Mouse (Mus musculus) heart, embryonic 13.5 days (tissue): Measurements from ENCODE around the gene Tpo. TPM values are rescaled to one million over a fixed set of nuclear protein-coding genes. Genes with fewer than 3 reads are reported as not detected.
A peak's percentile ranks its signal among the peaks of the same experiment; 100 is the strongest.

Experiments
- ATAC-seq: fragments of 200-750 bp; cut with Nextera tagmentation; 2 replicates; pipeline ENCODE4 v1.8.0; 2017; ENCODE audit warnings: moderate TSS enrichment; ENCODE audit not compliant: insufficient number of reproducible peaks, low FRiP score, low TSS enrichment; ENCODE audit errors: extremely low read depth
- H3K27ac ChIP-seq: fragments of 300-500 bp; sonication (generic); replicated peaks from 2 replicates; pipeline ENCODE4 v1.5.1; 2015; ENCODE audit warnings: moderate library complexity, mild to moderate bottlenecking, inconsistent platforms
- H3K27me3 ChIP-seq: fragments of 300-500 bp; sonication (generic); replicated peaks from 2 replicates; pipeline ENCODE4 v1.6.1; 2015; ENCODE audit warnings: mild to moderate bottlenecking, inconsistent platforms
- H3K36me3 ChIP-seq: fragments of 300-500 bp; sonication (generic); 2 replicates; pipeline ENCODE4 v1.6.1; 2015; ENCODE audit warnings: mild to moderate bottlenecking, inconsistent platforms
- H3K4me1 ChIP-seq: fragments of 300-500 bp; sonication (generic); 2 replicates; pipeline ENCODE4 v1.6.1; 2015; ENCODE audit warnings: inconsistent platforms
- H3K4me2 ChIP-seq: fragments of 300-500 bp; sonication (generic); 2 replicates; pipeline ENCODE4 v1.6.1; 2015; ENCODE audit warnings: inconsistent platforms, mild to moderate bottlenecking, moderate library complexity
- H3K4me3 ChIP-seq: fragments of 300-500 bp; sonication (generic); 2 replicates; pipeline ENCODE4 v1.5.1; 2015; ENCODE audit warnings: moderate library complexity, mild to moderate bottlenecking, inconsistent platforms
- H3K9ac ChIP-seq: fragments of 300-500 bp; sonication (generic); 2 replicates; pipeline ENCODE4 v1.6.1; 2015; ENCODE audit warnings: inconsistent platforms, mild to moderate bottlenecking, moderate library complexity
- H3K9me3 ChIP-seq: fragments of 300-500 bp; sonication (generic); 2 replicates; pipeline ENCODE4 v1.6.1; 2016; ENCODE audit warnings: inconsistent platforms
- WGBS: fragments of 180-500 bp; shearing (Covaris S2); methylation state at CpG from one replicate; pipeline ENCODE4 v1.1.7; 2015; ENCODE audit warnings: mixed read lengths; 5-methylcytosine and 5-hydroxymethylcytosine counted together
- polyA plus RNA-seq: library from polyadenylated mRNA; unstranded; fragments of >200 nt; fragmentation: Nextera tagmentation; extraction: Ambion mirVana; gene quantifications from 2 replicates; pipeline ENCODE4 v1.2.1, GENCODE M21; 2015

Tpo gene
- polyA plus RNA-seq = 0.08 TPM in 1 of 2 replicates, not detected in the other

GRCm38 (mm10) chr12:30132524-30132923 lies at the start of gene Tpo:
Gene Tpo, minus strand, starts transcription at chr12:30132624.
- H3K4me1 ChIP-seq = no peaks in the 10 kb centered on the region
- no peak within 1 kb of the TSS for H3K4me2 ChIP-seq
- peaks cover 7% of the 10 kb centered on the region; the same call in 1 of the 2 replicates for H3K27me3 ChIP-seq
- H3K9me3 ChIP-seq = no peaks in the 10 kb centered on the region
- no peak within 1 kb of the TSS for H3K4me3 ChIP-seq
- no peak for ATAC-seq
- no peak within 1 kb of the TSS for H3K27ac ChIP-seq
- no peak within 1 kb of the TSS for H3K9ac ChIP-seq
- no peaks in the 10 kb centered on the region for H3K36me3 ChIP-seq
- 71% methylated on average over 4 of the region's 4 CpGs for WGBS

DNA sequence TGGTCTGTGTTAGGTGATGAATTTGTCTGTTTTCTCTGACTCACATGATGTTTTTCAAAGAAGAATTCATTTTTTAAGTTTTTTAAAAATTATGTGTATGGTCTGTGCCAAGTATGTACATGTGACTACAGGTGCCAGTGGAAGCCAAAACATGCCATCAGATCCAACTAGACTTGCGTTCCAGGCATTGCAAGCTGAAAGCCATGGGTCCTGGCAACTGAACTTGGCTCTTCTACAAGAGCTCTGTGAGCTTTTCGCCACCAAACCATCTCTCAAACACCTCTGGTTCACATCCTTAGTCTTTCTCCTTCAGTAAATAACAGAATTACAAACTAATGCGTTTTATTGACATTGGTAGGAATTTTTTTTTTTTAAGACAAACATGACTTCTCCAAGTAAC lies 49.3 kb upstream of the Tpo start:
- Histone ChIP-seq H3K4me3 (no peak overlapping the region), H3K4me2 (no peak overlapping the region), H3K27me3 (no peaks in the 10 kb centered on the region), H3K36me3 (no peaks in the 10 kb centered on the region), H3K4me1 (no peaks in the 10 kb centered on the region), H3K9me3 (no peaks in the 10 kb centered on the region), H3K27ac (no peak overlapping the region), H3K9ac (no peak overlapping the region)
- WGBS = 76% methylated on average over 3 of the region's 3 CpGs
- ATAC-seq = no peak

DNA sequence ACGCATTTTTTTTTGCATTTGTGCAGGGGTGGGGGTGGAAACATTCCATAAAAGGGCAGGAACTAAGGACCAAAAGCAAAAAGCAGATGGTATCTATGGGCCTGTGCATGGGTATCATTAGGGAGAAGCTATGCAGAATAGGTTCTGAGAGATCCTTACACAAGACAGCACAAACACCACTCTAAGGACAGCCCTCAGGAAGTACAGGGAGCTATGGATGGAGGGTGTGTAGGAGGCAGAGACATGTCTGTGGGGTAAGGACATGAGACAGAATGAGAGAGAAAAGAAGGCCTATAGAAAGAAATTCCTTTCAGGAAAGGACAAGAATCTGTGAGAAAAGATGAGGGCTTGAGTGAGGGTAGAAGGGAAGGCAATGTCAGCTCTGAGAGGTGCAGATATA lies 47.2 kb upstream of the Tpo start:
- Histone ChIP-seq H3K9me3 (no peaks in the 10 kb centered on the region), H3K9ac (no peak overlapping the region)
- no peak for ATAC-seq

DNA sequence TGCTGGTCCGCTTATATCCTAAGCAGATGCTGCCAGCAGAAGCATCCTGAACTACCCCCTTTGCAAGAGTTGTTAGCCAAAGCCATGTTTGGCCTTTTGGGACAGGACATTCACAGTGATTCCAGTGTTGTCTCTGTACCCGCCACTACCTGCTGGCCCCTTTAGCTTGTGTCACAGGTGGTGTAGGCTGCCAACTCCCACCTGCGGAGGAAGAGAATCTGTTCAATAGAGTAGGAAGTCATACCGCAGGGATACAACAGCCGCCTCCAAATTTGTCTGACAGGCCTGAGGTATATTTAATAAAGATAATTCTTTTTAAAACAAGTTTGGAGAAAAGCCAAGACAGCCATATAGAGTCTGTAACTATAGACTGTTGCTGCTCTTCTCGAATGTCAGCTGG lies 45.5 kb upstream of the Tpo start:
- ATAC-seq = no peak
- Histone ChIP-seq H3K9ac (no peak overlapping the region), H3K27me3 (no peaks in the 10 kb centered on the region; the same call in 1 of the 2 replicates), H3K36me3 (no peaks in the 10 kb centered on the region), H3K4me1 (no peaks in the 10 kb centered on the region), H3K4me2 (no peak overlapping the region), H3K9me3 (no peaks in the 10 kb centered on the region), H3K4me3 (no peak overlapping the region), H3K27ac (no peak overlapping the region)
- WGBS = 70% methylated on average over 6 of the region's 6 CpGs

More for the DNA sequence above, 47.2 kb upstream of the Tpo start:
- H3K36me3 ChIP-seq = no peaks in the 10 kb centered on the region
- H3K4me1 ChIP-seq = no peaks in the 10 kb centered on the region
- H3K27ac ChIP-seq = no peak overlapping the region
- H3K4me2 ChIP-seq = no peak overlapping the region
- no peaks in the 10 kb centered on the region; the same call in 1 of the 2 replicates for H3K27me3 ChIP-seq
- H3K4me3 ChIP-seq = no peak overlapping the region
- 59% methylated on average over 1 of the region's 1 CpGs for WGBS

- 79% methylated on average over 2 of the region's 2 CpGs for WGBS
- no peak for ATAC-seq
- no peaks in the 10 kb centered on the region for H3K36me3 ChIP-seq
These were observed 45.1 kb upstream of the Tpo start for GRCm38 (mm10) chr12:30177529-30177928.

DNA sequence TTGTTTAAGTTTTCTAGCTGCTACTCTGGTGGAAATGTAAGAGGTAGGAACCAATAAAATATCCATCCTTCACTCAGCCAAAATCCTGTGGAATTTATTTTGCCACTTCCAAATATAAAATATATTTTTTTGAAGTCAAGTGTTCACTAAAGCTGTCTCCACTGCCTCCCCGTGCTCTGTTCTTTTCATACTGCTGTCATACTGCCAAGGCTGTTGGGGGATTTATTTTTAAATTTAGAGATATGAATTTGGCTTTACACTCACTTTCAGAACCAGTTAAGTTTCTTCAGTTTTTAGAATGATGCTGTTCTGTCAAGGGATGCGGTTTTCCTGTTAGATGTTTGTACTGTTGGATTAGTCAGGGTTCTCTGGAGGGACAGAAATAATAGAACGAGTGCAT lies 36.1 kb upstream of the Tpo start:
- WGBS = 53% methylated on average over 3 of the region's 3 CpGs
- H3K9ac ChIP-seq = no peak overlapping the region
- no peaks in the 10 kb centered on the region for H3K9me3 ChIP-seq
- no peaks in the 10 kb centered on the region for H3K27me3 ChIP-seq
- peaks cover 11% of the 10 kb centered on the region; the same call in 1 of the 2 replicates for H3K4me1 ChIP-seq
- H3K4me3 ChIP-seq = no peak overlapping the region
- ATAC-seq = no peak
- H3K36me3 ChIP-seq = no peaks in the 10 kb centered on the region
- no peak overlapping the region for H3K4me2 ChIP-seq
- H3K27ac ChIP-seq = no peak overlapping the region

More at GRCm38 (mm10) chr12:30177529-30177928, 45.1 kb upstream of the Tpo start:
- Histone ChIP-seq H3K4me1 (no peaks in the 10 kb centered on the region), H3K4me3 (no peak overlapping the region), H3K4me2 (no peak overlapping the region), H3K27ac (no peak overlapping the region), H3K9ac (no peak overlapping the region), H3K27me3 (no peaks in the 10 kb centered on the region; the same call in 1 of the 2 replicates), H3K9me3 (no peaks in the 10 kb centered on the region)

GRCm38 (mm10) chr12:30164538-30164937 lies 32.1 kb upstream of the Tpo start:
- Histone ChIP-seq H3K4me3 (no peak overlapping the region), H3K27ac (no peak overlapping the region), H3K9ac (no peak overlapping the region), H3K36me3 (no peaks in the 10 kb centered on the region), H3K9me3 (no peaks in the 10 kb centered on the region), H3K4me1 (peaks cover 28% of the 10 kb centered on the region), H3K4me2 (no peak overlapping the region), H3K27me3 (no peaks in the 10 kb centered on the region)
- no peak for ATAC-seq
- WGBS = 70% methylated on average over 5 of the region's 5 CpGs

GRCm38 (mm10) chr12:30164005-30164404 lies 31.6 kb upstream of the Tpo start:
- WGBS = 86% methylated on average over 6 of the region's 6 CpGs
- H3K4me3 ChIP-seq = no peak overlapping the region
- no peaks in the 10 kb centered on the region for H3K36me3 ChIP-seq
- H3K27ac ChIP-seq = no peak overlapping the region
- peaks cover 32% of the 10 kb centered on the region for H3K4me1 ChIP-seq
- no peak overlapping the region for H3K9ac ChIP-seq
- no peak overlapping the region for H3K4me2 ChIP-seq
- no peaks in the 10 kb centered on the region for H3K9me3 ChIP-seq
- ATAC-seq = no peak
- H3K27me3 ChIP-seq = no peaks in the 10 kb centered on the region

- Histone ChIP-seq H3K4me1 (peaks cover 23% of the 10 kb centered on the region), H3K27me3 (no peaks in the 10 kb centered on the region), H3K4me3 (no peak overlapping the region), H3K36me3 (no peaks in the 10 kb centered on the region), H3K9ac (no peak overlapping the region), H3K27ac (no peak overlapping the region), H3K4me2 (no peak overlapping the region), H3K9me3 (0 out of 2 replicates have a peak, but pooled peaks cover 3% of the 10 kb centered on the region)
- WGBS = 73% methylated on average over 5 of the region's 5 CpGs
- ATAC-seq = no peak
These were observed 29.4 kb upstream of the Tpo start for GRCm38 (mm10) chr12:30161731-30162406.

GRCm38 (mm10) chr12:30160475-30160874 lies 28.1 kb upstream of the Tpo start:
- 63% methylated on average over 3 of the region's 3 CpGs for WGBS
- H3K9ac ChIP-seq = no peak overlapping the region
- no peak overlapping the region for H3K4me2 ChIP-seq
- 0 out of 2 replicates have a peak, but pooled peaks cover 3% of the 10 kb centered on the region for H3K9me3 ChIP-seq
- no peak overlapping the region for H3K4me3 ChIP-seq
- no peak for ATAC-seq
- H3K4me1 ChIP-seq = peaks cover 23% of the 10 kb centered on the region
- H3K36me3 ChIP-seq = no peaks in the 10 kb centered on the region
- H3K27me3 ChIP-seq = no peaks in the 10 kb centered on the region
- peak overlapping the region; percentile 74 for H3K27ac ChIP-seq

- H3K4me1 ChIP-seq = peaks cover 23% of the 10 kb centered on the region
- no peak overlapping the region for H3K4me2 ChIP-seq
- peak overlapping the region; percentile 74 for H3K27ac ChIP-seq
- H3K27me3 ChIP-seq = no peaks in the 10 kb centered on the region
- no peak overlapping the region for H3K4me3 ChIP-seq
- H3K9me3 ChIP-seq = 0 out of 2 replicates have a peak, but pooled peaks cover 3% of the 10 kb centered on the region
- no peaks in the 10 kb centered on the region for H3K36me3 ChIP-seq
- WGBS = 74% methylated on average over 8 of the region's 8 CpGs
- ATAC-seq = no peak
- H3K9ac ChIP-seq = no peak overlapping the region
These were observed 27.4 kb upstream of the Tpo start for GRCm38 (mm10) chr12:30159788-30160187.
